Mouse (Mus musculus) layer of hippocampus, postnatal 25 days (tissue): Measurements from ENCODE around the gene Gm1673. TPM values are rescaled to one million over a fixed set of nuclear protein-coding genes. Genes with fewer than 3 reads are reported as not detected.
"Not testable (repeated sequence)": the region's sequence is repeated elsewhere in the genome, so short reads cannot be mapped to it uniquely, and the experiment has no call there.

Experiments
- DNase-seq, 2 experiments: peaks; one replicate each; pipeline ENCODE4 v3.0.0; 2022; ENCODE audit warnings: mixed read lengths in 2 of 2, low spot score in 1 of 2; ENCODE audit errors: extremely low spot score in 1 of 2
- total RNA-seq, 2 experiments: library from RNA; stranded (reverse); gene quantifications; 2 replicates each; pipeline ENCODE4 v1.2.3; 2021

Gene Gm1673
- total RNA-seq = 10 to 100 TPM; 62.5 to 74.8 TPM

DNA sequence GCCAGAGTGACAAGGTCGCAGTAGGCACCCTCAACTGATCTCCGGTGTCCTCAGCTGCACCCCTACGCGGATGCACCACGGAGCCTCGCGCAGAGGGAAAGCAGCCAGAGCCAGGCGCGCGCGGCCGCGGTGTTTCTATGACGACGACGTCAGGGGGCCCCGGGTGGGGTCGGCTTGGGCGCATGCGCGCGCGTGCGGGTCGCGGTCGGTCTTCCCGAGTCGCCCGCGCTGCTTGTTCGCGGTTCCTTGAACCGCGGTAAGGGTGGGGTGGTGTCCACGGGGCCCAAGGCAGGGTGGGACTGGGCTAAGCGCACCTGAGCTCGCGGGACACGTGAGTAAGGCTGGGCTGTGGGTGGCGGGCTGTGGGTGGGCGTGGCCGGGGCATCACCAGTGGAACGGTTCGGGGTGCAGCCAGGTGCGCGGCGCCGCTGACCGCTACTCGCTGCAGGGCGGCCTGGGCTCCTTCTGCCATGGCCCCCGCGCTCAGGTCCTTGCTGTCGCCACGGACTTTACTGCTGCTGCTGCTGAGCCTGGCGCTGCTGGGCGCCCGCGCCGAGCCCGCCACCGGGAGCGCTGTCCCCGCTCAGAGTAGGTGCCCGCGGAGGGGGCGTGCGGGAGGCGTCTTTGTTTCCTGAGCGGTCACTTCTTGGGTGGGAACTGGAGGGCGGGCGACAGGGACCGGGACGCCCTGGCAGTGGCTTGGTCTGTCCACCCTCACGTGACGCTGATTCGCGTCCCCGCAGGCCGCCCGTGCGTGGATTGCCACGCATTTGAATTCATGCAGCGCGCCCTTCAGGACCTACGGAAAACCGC, at the start of gene Gm1673:
TSS of gene Gm1673 (plus strand) at position 125 of the 813 bp plus-strand sequence.
- DNase-seq = peak; percentile 88 to 94

DNA sequence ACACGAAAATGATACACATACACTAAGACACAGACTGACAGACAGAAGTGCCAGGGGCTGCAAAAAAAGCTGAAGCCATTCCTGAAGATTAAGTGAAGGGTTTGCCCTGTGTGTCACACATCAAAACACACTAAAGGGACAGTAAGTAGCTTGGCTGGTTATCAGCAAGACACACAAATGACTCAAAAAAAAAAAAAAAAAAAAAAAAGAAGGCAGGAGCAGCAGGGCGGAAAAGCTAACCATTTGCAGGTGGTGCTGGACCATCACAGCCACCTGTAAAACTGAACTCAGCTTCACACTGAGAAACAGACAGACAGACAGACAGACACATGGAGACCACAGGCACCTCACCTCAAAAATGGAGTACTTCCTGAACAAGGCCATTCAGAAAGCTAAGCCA, 49.2 kb upstream of the Gm1673 start:
- DNase-seq = no peak

DNA sequence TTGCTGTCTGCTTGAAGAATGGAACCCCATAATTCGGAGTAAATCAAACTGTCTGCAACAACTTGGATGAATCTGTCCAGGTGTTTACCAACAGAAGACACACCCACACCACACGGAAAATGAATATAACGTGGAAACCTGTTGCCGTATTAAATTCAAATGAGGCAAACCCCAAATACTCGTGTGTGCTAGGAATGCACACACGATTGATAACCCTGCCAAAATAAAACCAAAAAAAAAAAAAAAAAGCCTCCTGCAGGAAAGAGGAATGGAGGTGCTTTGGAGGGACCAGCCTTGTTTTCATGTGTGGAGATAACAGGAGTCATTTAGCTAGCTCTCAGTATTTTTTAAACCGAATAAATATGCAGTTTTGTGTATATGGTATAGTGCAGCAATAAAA, 48.4 kb upstream of the Gm1673 start:
- no peak for DNase-seq

DNA sequence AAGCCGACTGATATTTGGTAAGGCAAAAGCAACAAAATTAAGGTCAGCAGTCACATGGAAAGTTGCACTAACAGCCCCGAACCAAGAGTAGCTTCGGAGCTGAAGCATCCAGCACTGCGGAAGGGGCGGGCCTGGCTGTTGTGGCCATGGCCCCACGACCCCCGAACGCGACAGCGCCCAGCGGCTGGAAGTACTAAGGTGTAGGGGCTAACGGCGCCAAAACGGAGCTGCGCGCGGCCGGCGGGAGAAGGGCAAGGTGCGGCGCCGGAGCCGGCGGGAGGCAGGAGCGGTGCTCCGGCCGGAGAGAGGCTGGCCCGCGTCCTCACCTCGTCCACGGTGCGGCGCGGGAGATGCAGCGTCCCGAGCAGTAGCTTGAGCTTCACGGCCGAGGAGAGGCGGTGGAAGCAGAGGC, 47.5 kb upstream of the Gm1673 start:
- DNase-seq = no peak

DNA sequence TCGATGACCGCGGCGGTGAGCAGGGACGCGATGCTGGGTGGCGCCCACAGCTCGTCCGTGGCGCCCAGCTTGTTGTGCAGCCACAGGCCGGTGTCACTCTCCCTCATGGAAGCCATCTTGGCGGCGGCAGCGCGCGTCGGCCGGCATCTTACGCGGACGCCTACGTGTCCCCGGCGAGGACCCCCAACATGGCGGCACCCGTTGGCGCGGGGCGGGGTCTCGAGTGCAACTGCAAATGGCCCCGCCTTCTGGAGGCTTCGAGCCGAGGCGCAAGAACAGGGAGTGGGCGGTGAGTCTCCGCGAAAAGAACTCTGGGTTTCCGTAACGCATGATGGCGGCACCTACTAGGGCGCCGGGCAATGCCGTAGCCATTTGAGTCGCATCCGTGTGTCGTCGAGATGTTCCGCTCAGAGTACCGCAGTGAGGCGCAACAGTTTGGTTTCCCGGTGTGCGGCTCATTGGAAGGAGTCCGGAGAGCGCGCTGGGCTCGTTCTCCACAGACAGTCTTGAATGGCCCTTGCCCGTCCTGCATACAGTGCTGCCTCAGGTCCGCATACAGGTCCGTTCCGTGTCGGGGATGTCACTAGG, 47.0 kb upstream of the Gm1673 start, which contains the start of gene Nelfa:
TSS of gene Nelfa (minus strand) at position 294 of the 588 bp plus-strand sequence.
- DNase-seq = peak; percentile 94 to 97

DNA sequence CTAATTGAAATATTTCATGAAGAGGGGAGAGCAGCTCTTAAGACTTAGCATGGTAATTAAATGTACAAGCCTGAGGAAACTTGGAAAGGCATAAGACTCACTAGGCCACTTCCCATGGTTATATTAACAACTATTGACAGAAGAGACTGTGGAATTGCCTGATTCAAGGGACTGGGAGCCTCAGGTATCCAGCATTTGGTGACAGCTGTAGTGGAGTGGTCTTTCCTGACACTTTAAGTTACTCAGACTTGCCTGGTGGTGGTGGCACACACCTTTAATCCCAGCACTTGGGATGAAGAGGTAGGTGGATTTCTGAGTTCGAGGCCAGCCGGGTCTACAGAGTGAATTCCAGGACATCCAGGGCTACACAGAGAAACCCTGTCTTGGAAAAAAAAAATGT, 46.0 kb upstream of the Gm1673 start:
- no peak for DNase-seq

DNA sequence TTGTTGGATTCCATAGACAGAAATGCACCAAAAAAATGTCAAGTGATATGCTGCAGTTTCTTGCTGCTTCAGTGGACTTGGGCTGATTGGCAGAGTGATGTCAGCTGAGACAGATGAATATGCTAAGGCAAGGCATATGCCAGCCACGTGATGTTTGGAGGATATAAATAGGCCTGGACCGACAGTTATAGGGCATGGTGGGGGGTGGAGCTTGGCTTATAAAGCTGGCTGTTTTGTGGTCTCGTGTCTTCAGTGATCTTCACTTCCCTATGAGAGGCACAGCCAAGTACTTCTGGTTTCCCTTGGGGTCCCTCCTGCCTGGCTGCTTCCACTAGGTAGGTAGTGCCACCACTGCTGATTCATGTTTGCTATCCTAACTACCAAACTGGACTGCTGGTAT, 44.8 kb upstream of the Gm1673 start:
- no peak for DNase-seq

DNA sequence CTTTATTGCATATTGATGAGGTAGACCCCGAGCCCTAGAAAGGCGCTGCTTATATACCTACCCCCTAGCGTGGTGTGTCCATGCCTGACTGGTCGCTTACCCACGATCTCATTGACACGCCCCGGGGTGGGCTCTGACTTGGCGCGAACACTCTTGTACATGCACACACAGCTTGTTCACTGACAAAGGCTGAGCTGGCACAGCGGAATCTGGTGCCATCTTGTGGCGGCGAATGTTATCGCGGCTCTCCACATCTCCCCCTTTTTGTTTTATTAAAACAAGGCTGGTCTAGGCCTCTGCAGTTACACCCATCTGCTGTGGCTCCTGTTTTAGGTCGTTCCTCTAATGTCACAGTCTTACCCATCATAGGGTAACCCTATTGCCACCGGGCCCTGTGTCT, 36.2 kb upstream of the Gm1673 start:
- DNase-seq = not testable (repeated sequence)

DNA sequence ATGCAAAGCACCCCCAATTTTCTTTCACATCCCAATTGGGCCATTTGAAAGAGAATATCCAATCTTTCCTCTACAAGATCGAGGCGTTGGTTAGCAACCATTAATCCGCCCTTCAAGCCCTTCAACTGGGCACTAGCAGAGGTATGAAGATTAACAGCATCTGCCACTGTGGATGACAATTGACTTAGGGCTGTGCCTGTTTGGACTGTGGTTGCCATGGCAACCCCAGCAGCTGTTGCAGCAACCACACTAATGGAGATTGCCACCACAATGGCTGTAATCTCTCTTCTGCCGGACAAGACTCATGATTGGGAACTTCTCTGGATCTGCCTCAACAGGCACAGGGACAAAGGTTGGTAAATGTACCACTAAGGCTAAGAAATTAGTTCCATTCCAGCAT, 34.9 kb upstream of the Gm1673 start:
- DNase-seq = no peak

DNA sequence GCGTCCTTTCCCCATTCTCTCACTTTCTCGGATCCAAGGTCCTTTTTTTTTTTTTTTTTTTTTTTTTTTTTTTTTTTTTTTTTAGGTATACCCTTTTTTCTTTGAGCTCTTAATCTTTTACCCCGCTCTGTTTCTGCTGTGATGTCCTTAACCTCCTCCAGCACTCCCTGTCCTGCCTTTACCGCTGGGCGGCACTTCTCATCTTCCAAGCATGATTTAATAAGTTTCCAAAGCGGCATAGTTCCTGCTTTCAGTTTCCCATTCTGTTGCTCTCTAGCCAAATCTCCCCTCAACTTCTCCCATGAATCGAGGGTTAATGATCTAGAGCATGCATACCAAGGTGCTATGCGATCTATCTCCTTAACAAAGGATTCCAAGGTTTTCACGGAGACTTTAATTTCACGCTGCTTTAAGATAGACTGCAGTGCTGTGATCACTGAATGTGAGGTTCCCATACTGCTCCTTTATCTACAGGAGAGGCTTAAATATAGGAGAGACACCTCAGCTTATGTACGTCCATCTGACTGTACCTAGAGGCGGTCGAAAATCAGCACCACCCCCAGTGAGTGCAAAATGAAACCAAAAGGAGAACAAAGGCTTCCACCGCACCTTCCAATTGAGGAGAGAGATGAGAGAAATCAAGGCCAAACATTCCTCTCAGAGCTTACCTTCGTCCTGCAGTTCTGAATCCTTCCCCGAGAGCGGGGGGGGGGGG, 29.6 kb upstream of the Gm1673 start:
- no peak for DNase-seq

DNA sequence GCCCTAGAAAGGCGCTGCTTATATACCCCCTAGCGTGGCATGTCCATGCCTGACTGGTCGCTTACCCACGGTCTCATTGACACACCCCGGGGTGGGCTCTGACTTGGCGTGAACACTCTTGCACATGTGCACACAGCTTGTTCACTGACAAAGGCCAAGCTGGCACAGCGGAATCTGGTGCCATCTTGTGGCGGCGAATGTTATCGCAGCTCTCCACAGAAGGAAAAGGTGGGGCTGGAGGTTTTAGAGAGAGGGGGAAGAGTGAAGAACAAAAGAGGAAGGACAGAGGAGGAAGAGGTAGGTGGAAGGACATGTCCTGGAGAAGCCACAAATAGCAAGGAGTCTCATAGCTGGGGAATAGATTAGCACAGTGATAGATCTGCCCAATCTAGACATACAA, 28.9 kb upstream of the Gm1673 start:
- DNase-seq = peak; percentile 84 to 87

DNA sequence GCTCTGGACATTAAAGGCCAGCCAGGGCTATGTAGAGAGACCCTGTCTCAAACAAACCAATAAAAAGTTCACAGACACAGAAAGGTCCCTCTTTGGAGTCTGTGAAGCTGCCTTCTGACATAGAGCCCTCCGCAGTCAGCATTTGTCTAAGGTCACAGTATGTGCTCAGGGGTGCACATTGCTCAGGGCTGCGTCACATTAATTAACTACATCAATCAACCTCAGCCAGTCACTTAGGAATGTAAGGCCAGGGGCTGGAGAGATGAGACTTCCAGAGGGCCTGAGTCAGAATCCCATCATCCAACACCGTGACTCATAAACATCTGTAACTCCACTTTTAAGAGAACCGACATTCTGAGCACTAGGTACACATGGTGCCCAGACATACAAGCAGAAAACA, 27.4 kb upstream of the Gm1673 start:
- no peak for DNase-seq

DNA sequence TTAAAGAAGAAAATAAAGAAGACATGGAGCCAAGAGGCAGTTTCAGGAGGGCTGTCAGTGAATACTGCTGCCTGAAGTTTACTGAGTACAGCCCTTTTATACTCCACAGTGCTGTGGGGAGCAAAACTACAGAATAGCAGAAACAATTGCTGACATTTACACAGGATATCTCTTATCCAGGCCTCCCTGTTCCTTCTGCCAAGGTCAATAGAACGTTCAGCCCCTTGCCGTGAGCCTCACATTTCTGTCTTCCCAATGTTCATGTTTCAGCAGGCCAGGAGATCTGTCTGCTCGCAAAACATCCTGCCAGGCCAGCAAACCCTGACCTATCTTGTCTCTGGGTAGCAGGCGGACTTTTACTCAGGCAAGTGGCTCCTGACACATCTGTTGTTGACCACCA, 23.9 kb upstream of the Gm1673 start:
- no peak for DNase-seq

DNA sequence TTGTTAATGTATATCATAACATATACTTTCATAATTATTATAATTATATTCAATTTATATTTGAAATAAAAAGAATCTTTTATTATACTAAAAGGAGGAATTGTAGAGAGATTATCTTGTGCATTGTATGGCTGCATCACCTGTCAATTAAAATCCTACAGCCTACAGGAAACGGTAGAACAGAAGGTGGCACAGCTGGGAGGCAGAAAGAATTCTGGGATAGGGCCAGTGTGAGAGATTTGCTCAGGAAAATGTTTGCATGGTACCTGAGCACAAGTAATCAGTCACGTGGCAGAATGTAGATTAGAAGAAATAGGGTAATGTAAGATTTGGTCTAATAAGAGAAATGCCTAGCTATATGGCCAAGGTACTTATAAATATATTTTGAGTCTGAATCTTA, 8.5 kb upstream of the Gm1673 start:
- no peak for DNase-seq

DNA sequence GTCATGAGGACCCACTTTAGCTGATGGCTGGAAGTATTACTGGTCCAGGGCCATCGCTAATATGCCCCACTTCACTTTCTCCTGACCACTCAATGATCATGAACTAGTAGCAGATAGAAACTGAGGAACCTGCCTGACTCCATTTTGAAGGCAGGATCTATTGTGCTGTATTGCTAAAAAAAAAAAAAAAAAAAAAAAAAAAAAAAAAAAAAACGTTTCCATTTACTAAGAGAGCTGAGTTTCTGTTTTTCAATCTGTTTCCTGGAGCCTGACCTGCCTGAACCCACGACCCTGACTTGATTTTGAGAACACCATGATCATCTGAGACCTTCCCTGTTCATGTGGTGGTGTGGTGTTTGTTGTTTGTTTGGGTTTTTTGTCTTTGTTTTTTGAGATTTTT, 7.0 kb upstream of the Gm1673 start:
- no peak for DNase-seq

DNA sequence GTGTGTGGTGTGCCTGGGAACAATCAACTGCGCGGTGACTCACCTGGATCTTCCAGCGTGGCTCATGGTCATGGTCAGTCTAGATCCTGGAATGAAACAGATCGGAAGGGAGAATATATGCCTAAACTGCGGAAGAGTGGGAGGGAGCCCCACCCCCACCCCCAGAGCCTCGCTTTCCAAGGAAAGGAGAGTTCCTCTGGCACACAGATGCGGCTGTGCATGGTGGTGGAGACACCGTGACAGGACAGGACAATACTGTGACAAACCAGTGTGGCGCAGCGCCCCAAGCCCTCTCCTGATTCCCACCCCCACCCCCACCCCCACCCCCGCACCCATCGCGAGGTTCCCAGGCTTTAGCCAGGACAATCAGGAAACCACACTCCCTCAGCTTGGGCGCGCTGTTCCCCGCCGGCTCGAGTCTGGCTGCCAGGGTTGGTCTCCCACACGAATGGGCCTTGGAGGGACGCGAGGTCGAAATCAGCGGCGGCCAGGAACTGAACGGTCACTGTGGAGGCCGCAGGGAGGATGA, 438 bp upstream of the Gm1673 start:
- no peak for DNase-seq

DNA sequence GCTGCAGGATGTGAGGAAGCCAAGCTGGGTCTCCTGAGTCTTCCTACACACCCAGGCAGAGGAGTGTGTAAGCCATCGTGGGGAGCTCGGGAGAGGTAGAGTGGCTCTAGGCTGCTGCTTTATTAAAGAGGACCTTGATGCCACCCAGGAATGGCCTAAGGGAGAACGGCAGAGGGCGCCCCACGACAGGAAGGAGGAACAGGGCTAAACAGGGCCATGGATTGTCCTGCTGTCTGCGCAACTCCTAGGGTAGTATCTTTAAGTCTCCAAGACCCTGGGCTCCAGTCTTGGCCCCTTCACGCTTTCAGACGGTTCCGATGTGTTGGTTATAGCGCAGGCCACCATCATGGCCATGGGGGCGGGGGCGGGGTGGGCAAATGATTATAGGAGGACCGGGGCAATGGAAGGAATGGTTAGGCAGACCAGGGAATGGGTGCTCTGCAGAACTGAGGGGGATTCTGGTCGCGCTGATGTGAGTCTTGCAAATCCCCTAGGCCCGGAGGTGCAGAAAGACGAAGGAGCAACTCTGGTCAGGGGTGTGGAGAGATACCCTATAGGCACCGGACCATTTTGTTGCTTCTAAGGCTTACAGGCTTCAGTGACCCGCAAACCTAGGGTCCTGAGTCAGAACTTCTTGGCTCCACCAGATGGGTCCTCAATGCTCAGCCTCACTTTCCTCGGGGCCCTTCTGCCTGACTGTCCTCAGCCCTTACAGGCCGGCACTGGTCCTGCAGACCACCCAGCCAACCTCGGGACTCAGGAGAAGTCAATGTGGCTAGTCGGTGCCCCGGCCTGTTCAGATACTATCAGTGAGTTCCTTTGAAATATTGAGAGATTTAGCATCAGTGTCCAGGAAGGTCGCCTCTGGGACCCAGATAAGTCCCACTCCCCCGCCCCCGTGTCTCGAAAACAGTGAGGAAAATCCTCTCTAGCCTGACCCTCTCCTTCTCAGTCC, 11.7 kb downstream of the Gm1673 start:
- DNase-seq = peak; percentile 45 to 82

DNA sequence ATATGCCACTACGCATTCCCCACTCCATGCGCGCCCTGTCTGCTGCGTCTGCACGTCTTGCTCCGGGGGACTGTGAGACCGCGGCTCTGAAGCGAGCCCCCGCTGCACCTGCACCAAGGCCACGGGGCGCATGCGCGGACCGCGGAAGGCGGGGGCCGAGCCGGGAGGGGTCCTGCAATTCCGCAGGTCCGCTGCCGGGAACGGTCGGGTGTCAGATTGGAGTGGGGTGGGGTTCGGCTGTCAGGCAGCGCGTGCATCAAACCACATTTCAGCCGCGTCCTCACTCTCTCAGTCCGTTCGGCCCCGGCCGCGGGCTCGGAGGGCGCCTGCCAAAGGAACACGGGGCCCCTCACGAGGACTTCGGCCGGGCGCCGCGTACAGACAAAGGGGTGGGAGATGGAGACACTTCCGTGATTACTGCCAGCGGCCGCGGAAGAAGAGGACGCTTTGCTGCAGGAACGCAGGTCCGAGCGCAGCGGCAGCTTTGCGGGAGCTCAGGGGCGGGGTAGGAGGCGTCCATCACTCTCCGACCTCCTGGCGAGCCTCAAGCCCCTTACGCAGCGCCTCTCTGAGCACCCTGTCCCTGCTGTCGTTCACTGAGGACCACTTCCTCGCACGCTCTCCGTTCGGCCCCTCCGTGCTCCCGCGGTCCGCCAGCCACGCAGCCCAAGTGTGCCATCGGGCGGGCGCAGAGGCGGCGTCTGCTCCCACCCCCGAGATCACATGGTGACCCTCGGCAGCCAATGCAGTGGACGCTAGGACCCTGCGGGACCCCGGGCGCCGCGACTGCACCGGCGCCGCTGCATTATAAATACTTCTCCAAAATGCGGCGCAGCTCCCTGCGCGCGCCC, 12.8 kb downstream of the Gm1673 start, which contains the start of gene Nat8l:
TSS of gene Nat8l (plus strand) at position 142 of the 851 bp plus-strand sequence.
- DNase-seq = peak; percentile 77 to 84

DNA sequence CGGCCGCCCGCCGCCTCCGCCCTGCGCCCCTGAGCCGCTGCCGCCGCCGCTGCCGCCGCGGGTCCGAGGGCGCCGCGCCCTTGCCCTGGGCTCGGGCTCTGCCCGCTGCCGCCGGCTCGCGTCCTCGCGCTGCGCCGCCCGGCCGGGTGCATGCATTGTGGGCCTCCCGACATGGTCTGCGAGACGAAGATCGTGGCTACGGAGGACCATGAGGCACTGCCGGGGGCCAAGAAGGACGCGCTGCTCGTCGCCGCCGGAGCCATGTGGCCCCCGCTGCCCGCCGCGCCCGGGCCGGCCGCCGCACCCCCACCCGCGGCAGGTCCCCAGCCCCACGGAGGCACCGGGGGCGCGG, 13.4 kb downstream of the Gm1673 start:
- no peak for DNase-seq
